Mouse (Mus musculus) retina, postnatal 1 day (tissue): ENCODE measurements around the gene Tor4a.
A peak's percentile ranks its signal among the peaks of the same experiment; 100 is the strongest.

Experiments used
- DNase-seq: peaks from one replicate; pipeline ENCODE4 v3.0.0-alpha.2; 2012

Gene Tor4a

GRCm38 (mm10) chr2:25224766-25225752, 28.4 kb upstream of the Tor4a start:
- peak; percentile 100 for DNase-seq

- DNase-seq = no peak
These were observed 27.7 kb upstream of the Tor4a start, which contains the start of gene Tubb4b for GRCm38 (mm10) chr2:25224492-25224765. TSS of gene Tubb4b (minus strand) at chr2:25224702.

- DNase-seq = no peak
These were observed 27.2 kb upstream of the Tor4a start for GRCm38 (mm10) chr2:25223681-25224491.

GRCm38 (mm10) chr2:25221331-25221772, 24.7 kb upstream of the Tor4a start:
- DNase-seq = no peak

GRCm38 (mm10) chr2:25218445-25218844, 21.8 kb upstream of the Tor4a start, which contains the start of gene Fam166a:
TSS of gene Fam166a (plus strand) at chr2:25218745.
- peak; percentile 23 for DNase-seq

- no peak for DNase-seq
These were observed 21.0 kb upstream of the Tor4a start for GRCm38 (mm10) chr2:25217666-25218065.

- DNase-seq = no peak
These were observed 17.8 kb upstream of the Tor4a start, which contains the start of gene Stpg3 for GRCm38 (mm10) chr2:25214444-25214843. TSS of gene Stpg3 (minus strand) at chr2:25214637.

GRCm38 (mm10) chr2:25213266-25213865, 16.7 kb upstream of the Tor4a start:
- no peak for DNase-seq

GRCm38 (mm10) chr2:25211121-25211670, 14.5 kb upstream of the Tor4a start, which contains the start of gene Nelfb:
TSS of gene Nelfb (minus strand) at chr2:25211489.
- peak; percentile 94 for DNase-seq

- DNase-seq = no peak
These were observed 14.0 kb upstream of the Tor4a start for GRCm38 (mm10) chr2:25210686-25211085.

GRCm38 (mm10) chr2:25207593-25207992, 10.9 kb upstream of the Tor4a start:
- no peak for DNase-seq

GRCm38 (mm10) chr2:25203631-25204214, 7.0 kb upstream of the Tor4a start:
- DNase-seq = peak; percentile 46

GRCm38 (mm10) chr2:25200631-25201030, 3.9 kb upstream of the Tor4a start:
- no peak for DNase-seq

GRCm38 (mm10) chr2:25197946-25198345, 1.3 kb upstream of the Tor4a start:
- no peak for DNase-seq

GRCm38 (mm10) chr2:25197191-25197590, 505 bp upstream of the Tor4a start:
- no peak for DNase-seq

- DNase-seq = no peak
These were observed 1.2 kb downstream of the Tor4a start for GRCm38 (mm10) chr2:25195211-25196156.

GRCm38 (mm10) chr2:25194486-25195171, 2.1 kb downstream of the Tor4a start:
- no peak for DNase-seq

- DNase-seq = no peak
These were observed 2.7 kb downstream of the Tor4a start for GRCm38 (mm10) chr2:25194006-25194405.

GRCm38 (mm10) chr2:25193330-25193770, 3.3 kb downstream of the Tor4a start:
- DNase-seq = peak; percentile 92

- no peak for DNase-seq
These were observed 8.8 kb downstream of the Tor4a start for GRCm38 (mm10) chr2:25187841-25188240.
